Mouse (Mus musculus) hindbrain, postnatal 0 days (tissue): Measurements from ENCODE around the gene Washc1. TPM values are rescaled to one million over a fixed set of nuclear protein-coding genes. Genes with fewer than 3 reads are reported as not detected.

ENCODE experiments used
- ATAC-seq: fragments of 200-750 bp; cut with Nextera tagmentation; 2 replicates; pipeline ENCODE4 v1.8.0; 2017; ENCODE audit warnings: mild to moderate bottlenecking, moderate TSS enrichment, moderate library complexity
- DNase-seq: peaks from one replicate; pipeline ENCODE4 v3.0.0-alpha.2; 2015; ENCODE audit warnings: low spot score
- H3K27ac ChIP-seq: fragments of 300-500 bp; sonication (generic); 2 replicates; pipeline ENCODE4 v1.5.1; 2014; ENCODE audit warnings: mild to moderate bottlenecking
- H3K27me3 ChIP-seq: fragments of 300-500 bp; sonication (generic); 2 replicates; pipeline ENCODE4 v1.6.1; 2014; ENCODE audit warnings: low read length, mixed read lengths; ENCODE audit not compliant: insufficient read depth
- H3K36me3 ChIP-seq: fragments of 300-500 bp; sonication (generic); 2 replicates; pipeline ENCODE4 v1.6.1; 2014; ENCODE audit warnings: low read length, mixed read lengths; ENCODE audit not compliant: insufficient read depth
- H3K4me1 ChIP-seq: fragments of 300-500 bp; sonication (generic); 2 replicates; pipeline ENCODE4 v1.6.1; 2014; ENCODE audit warnings: antibody characterized with exemption, low read length, mixed read lengths; ENCODE audit not compliant: insufficient read depth
- H3K4me2 ChIP-seq: fragments of 300-500 bp; sonication (generic); 2 replicates; pipeline ENCODE4 v1.6.1; 2014; ENCODE audit warnings: low read depth, mild to moderate bottlenecking, low read length, moderate library complexity, mixed read lengths
- H3K4me3 ChIP-seq: fragments of 300-500 bp; sonication (generic); 2 replicates; pipeline ENCODE4 v1.5.1; 2014; ENCODE audit warnings: low read length
- H3K9ac ChIP-seq: fragments of 300-500 bp; sonication (generic); replicated peaks from 2 replicates; pipeline ENCODE4 v1.6.1; 2014; ENCODE audit warnings: mild to moderate bottlenecking, low read length, moderate library complexity, mixed read lengths
- H3K9me3 ChIP-seq: fragments of 300-500 bp; sonication (generic); 2 replicates; pipeline ENCODE4 v1.6.1; 2016; ENCODE audit warnings: low read length, mixed read lengths
- CTCF ChIP-seq: IDR thresholded peaks from 2 replicates; pipeline ENCODE4 v1.5.1; 2016; ENCODE audit warnings: antibody characterized with exemption, control low read depth, low read depth
- WGBS: fragments of 180-500 bp; shearing (Covaris S2); extraction: QIAGEN DNeasy Blood & Tissue Kit; methylation state at CpG from one replicate; pipeline ENCODE4 v1.1.7; 2014; 5-methylcytosine and 5-hydroxymethylcytosine counted together
- polyA plus RNA-seq: library from polyadenylated mRNA; unstranded; fragments of >200 nt; fragmentation: Nextera tagmentation; extraction: Ambion mirVana; gene quantifications from 2 replicates; pipeline ENCODE4 v1.2.1, GENCODE M21; 2015
- total RNA-seq: library from RNA; depleted of rRNA; stranded (reverse); fragments of >200 nt; gene quantifications from 2 replicates; pipeline ENCODE4 v1.2.3, GENCODE M21; 2014

The Washc1 gene
- total and polyA plus RNA-seq, 2 experiments from 2014 or later: 41.4 to 61.5 TPM

- no peak overlapping the region for H3K9ac ChIP-seq
- DNase-seq: no peak
- H3K4me2 ChIP-seq: no peak overlapping the region
- no peaks in the 10 kb centered on the region for H3K9me3 ChIP-seq
- no peak overlapping the region for H3K4me3 ChIP-seq
- no peak for ATAC-seq
- H3K27me3 ChIP-seq: no peaks in the 10 kb centered on the region
- peaks cover 6% of the 10 kb centered on the region for H3K4me1 ChIP-seq
- no peaks in the 10 kb centered on the region for H3K36me3 ChIP-seq
- no peak for TF ChIP-seq CTCF
- WGBS: 80% methylated on average over 4 of the region's 4 CpGs
- no peak overlapping the region for H3K27ac ChIP-seq
These were observed 3.1 kb upstream of the Washc1 start for GRCm38 (mm10) chr17:66108198-66108597.

DNA sequence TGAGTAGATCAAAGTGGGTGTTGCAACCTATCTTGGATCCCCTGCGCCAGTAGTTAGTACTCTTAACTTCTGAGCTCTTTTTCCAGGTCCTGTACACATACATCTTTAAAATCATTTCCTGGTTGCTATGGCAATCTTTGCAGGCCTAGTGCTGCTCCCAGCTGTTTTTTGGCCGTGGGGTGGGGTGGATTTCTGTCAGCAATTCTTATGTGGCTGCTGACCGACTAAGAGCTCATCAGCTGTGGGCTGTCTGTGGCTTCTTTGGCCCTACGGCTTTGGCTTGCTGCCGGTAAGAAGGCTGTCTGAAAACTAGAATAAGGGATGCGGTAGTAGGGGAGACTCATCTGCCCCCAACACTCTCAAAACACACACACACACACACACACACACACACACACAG, 599 bp upstream of the Washc1 start:
- no peak for DNase-seq
- Histone ChIP-seq H3K27me3 (no peaks in the 10 kb centered on the region), H3K4me2 (peak overlapping the region; percentile 62), H3K4me3 (peak overlapping the region; percentile 88), H3K9ac (peak overlapping the region; percentile 77; the same call in 1 of the 2 replicates), H3K36me3 (peaks cover 20% of the 10 kb centered on the region), H3K27ac (no peak overlapping the region), H3K4me1 (peaks cover 6% of the 10 kb centered on the region), H3K9me3 (no peaks in the 10 kb centered on the region)
- TF ChIP-seq CTCF: no peak
- peak; percentile 10 for ATAC-seq
- WGBS: 43% methylated on average over 6 of the region's 6 CpGs

DNA sequence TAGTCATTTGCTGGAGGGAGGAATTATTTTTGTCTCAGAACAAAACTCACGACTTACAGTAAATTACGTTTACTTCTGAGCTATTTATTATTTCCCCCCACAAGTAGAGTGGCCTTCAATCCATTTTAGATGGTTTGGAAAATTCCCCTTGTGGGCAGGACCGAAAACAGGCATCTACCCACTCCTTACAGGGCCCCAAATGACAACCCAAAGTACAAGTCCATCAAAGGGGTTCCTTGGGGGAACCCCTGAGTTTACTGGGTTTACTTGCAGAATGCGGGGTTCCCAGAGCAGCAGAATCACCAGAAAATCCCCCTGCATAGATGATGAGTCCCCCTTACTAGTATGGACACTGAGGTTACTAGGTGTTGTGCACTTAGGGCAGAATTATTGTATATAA, 821 bp downstream of the Washc1 start:
- Histone ChIP-seq H3K27ac (peak overlapping the region; percentile 69; the same call in 1 of the 2 replicates), H3K4me3 (peak overlapping the region; percentile 88), H3K36me3 (peaks cover 34% of the 10 kb centered on the region), H3K9ac (peak overlapping the region; percentile 77), H3K4me1 (peaks cover 6% of the 10 kb centered on the region), H3K9me3 (no peaks in the 10 kb centered on the region), H3K4me2 (peak overlapping the region; percentile 62), H3K27me3 (no peaks in the 10 kb centered on the region)
- 39% methylated on average over 4 of the region's 4 CpGs for WGBS
- no peak for DNase-seq
- no peak for TF ChIP-seq CTCF
- ATAC-seq: no peak

DNA sequence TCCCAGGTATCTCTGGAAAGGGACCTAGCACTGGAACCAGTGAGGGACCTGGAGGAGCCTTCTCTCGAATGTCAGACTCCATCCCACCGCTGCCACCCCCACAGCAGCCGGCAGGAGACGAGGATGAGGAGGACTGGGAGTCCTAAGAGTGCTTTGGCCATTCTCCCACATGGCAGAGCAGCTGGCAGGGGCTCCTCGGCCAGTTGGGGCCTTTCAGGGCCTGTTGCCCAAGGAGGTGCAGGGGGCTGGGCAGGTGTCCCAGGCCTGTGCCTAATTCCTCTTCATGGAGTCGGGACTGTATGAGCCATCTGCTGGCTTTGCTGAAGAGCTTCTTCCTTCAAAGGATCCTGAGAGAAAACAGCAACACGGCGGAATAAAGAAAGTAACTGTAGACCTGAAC, 7.6 kb downstream of the Washc1 start:
- no peak overlapping the region for H3K4me2 ChIP-seq
- H3K4me1 ChIP-seq: no peaks in the 10 kb centered on the region
- H3K27me3 ChIP-seq: no peaks in the 10 kb centered on the region
- ATAC-seq: no peak
- WGBS: 66% methylated on average over 8 of the region's 8 CpGs
- no peaks in the 10 kb centered on the region for H3K9me3 ChIP-seq
- no peak overlapping the region for H3K9ac ChIP-seq
- no peak for DNase-seq
- TF ChIP-seq CTCF: no peak
- no peak overlapping the region for H3K4me3 ChIP-seq
- H3K27ac ChIP-seq: no peak overlapping the region
- H3K36me3 ChIP-seq: peaks cover 61% of the 10 kb centered on the region

DNA sequence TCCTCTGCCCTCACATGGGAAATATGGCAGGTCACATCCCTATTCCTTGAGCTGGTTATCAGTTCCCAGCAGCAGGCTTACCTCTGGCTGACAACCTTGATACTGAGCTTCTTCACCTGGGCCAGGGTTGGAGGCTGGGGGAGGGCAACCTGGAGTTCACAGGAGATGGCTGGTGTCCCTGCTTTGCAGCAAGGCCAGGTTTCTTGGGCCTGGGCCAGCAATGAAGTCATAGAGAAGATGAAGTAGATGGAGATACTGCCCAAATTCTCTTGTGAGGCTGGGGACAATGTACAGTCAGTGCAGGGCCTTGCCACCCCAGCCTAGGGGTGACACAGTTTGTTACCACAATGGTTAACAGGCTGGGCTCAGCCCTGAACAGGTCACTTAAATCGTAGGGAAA, 9.4 kb downstream of the Washc1 start:
- DNase-seq: no peak
- Histone ChIP-seq H3K27ac (no peak overlapping the region), H3K9ac (no peak overlapping the region), H3K4me1 (no peaks in the 10 kb centered on the region), H3K27me3 (no peaks in the 10 kb centered on the region), H3K4me3 (no peak overlapping the region), H3K9me3 (no peaks in the 10 kb centered on the region), H3K36me3 (peaks cover 45% of the 10 kb centered on the region), H3K4me2 (no peak overlapping the region)
- 86% methylated on average over 1 of the region's 1 CpGs for WGBS
- no peak for ATAC-seq
- TF ChIP-seq CTCF: no peak

GRCm38 (mm10) chr17:66123066-66123815, 11.9 kb downstream of the Washc1 start, which contains the start of gene Ddx11:
TSS of gene Ddx11 (plus strand) at chr17:66123520.
- peak within 1 kb of the TSS; percentile 38; the same call in 1 of the 2 replicates for H3K9ac ChIP-seq
- peak within 1 kb of the TSS; percentile 69 for H3K27ac ChIP-seq
- peak within 1 kb of the TSS; percentile 80 for H3K4me3 ChIP-seq
- H3K4me1 ChIP-seq: no peaks in the 10 kb centered on the region
- peak; percentile 95 for DNase-seq
- peaks cover 20% of the 10 kb centered on the region for H3K36me3 ChIP-seq
- H3K4me2 ChIP-seq: peak within 1 kb of the TSS; percentile 75
- ATAC-seq: peak; percentile 83
- H3K9me3 ChIP-seq: no peaks in the 10 kb centered on the region
- WGBS: 4% methylated on average over 44 of the region's 45 CpGs
- no peak for TF ChIP-seq CTCF
- H3K27me3 ChIP-seq: no peaks in the 10 kb centered on the region
